Mouse (Mus musculus): ENCODE results near the gene Gm5148. TPM values are rescaled to one million over a fixed set of nuclear protein-coding genes. Genes with fewer than 3 reads are reported as not detected.

Gm5148 gene
- polyA plus RNA-seq, 1 experiment from 2014 or later: 8.1 TPM

DNA sequence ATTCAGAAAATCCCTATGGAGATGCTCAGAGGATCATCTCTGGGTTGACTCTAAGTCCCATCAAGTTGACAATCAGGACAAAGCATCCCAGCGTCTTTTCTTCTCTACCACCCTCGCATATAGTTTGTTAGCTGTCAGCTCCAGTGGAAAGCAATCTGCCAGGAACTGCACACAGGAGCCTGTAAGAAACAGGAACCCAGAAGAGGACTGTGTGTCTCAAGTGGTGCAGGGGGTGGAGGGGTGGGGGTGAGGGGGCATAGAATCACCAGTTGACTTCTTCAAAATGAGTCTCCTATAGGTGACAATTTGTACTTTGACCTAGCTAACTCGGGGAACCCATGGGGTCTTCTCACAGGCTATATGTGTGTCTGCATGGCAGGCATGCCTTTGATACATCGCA lies 12.7 kb downstream of the Gm5148 start:
- no peaks in the 10 kb centered on the region for H3K27me3 ChIP-seq
- H3K36me3 ChIP-seq: no peaks in the 10 kb centered on the region
- H3K4me3 ChIP-seq (replicated peaks): no peak overlapping the region
- 83% methylated on average over 4 of the region's 4 CpGs for WGBS
- ATAC-seq (replicated peaks; ENCODE audit: low FRiP score): no peak
- peaks cover 21% of the 10 kb centered on the region for H3K4me1 ChIP-seq
- no peaks in the 10 kb centered on the region for H3K9me3 ChIP-seq (replicated peaks)
- no peak overlapping the region for H3K27ac ChIP-seq
- no peak overlapping the region for H3K9ac ChIP-seq
- H3K4me2 ChIP-seq: no peak overlapping the region

DNA sequence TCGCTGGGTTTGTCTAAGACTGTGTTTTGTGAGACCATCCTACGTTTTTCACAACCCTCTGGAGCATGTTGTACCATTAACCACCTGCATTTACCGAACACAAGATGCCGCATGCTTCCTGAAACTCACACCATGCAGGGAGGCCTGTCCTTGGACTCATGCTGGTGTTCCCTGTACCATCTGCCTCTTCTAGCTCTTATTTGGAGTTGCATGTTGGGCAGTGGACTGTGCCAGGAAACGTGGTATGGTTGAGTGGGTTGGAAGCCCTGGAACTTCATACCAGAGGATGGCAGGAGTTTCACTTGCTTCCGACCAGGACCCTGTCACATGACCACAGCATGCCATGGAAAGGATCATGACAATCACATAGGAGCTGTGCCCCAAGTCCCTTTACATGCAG lies 16.5 kb downstream of the Gm5148 start:
- Histone ChIP-seq H3K9ac (no peak overlapping the region), H3K4me2 (no peak overlapping the region), H3K4me1 (peaks cover 31% of the 10 kb centered on the region), H3K27ac (0 out of 2 replicates have a peak overlapping the region, but pooled peaks have one; percentile 22), H3K36me3 (no peaks in the 10 kb centered on the region), H3K27me3 (no peaks in the 10 kb centered on the region), H3K9me3 (replicated peaks) (no peaks in the 10 kb centered on the region), H3K4me3 (replicated peaks) (no peak overlapping the region)
- ATAC-seq (replicated peaks; ENCODE audit: low FRiP score): no peak
- 76% methylated on average over 6 of the region's 6 CpGs for WGBS

DNA sequence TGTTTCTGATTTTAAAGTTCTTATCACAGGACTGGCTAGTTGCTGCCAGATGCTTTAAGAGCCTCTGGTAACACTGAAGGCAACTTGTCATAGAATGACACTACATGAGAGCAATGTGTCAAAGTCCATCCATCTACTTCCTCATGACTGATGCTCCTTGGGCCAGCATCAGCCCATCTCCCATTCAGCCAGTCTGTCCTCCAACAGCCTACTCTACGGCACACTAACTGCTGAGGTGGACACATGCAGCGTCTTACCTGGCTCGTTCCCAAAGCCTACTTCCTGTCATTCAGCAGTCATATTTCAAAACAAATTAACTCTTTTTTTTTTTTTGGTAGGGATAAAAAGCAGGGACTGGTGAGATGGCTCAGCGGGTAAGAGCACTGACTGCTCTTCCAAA lies 17.9 kb downstream of the Gm5148 start:
- no peak overlapping the region for H3K27ac ChIP-seq
- no peaks in the 10 kb centered on the region for H3K36me3 ChIP-seq
- no peaks in the 10 kb centered on the region for H3K27me3 ChIP-seq

DNA sequence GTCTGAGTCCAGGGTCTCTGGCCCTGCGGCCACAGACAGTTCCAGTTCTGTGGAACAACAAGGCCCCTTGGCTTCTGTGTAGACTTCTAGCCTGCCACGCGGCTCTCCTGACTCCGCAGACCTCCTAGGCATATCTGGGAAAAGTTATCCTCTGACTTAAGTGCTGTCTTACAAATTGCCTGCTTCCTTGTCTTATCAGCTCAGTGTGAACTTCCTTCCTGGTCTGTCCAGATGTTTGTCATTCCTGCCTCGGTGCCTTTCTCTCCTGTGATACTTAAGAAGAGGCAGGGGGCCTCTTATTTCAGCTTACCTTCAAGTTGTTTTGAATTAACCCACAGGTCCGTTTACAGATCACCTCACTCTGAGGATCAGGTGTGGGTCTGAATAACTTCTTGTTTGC lies 18.9 kb downstream of the Gm5148 start:
- Histone ChIP-seq H3K4me2 (no peak overlapping the region), H3K9me3 (replicated peaks) (peaks cover 4% of the 10 kb centered on the region), H3K27ac (peak overlapping the region; percentile 72), H3K27me3 (no peaks in the 10 kb centered on the region), H3K4me3 (replicated peaks) (no peak overlapping the region), H3K9ac (no peak overlapping the region), H3K36me3 (no peaks in the 10 kb centered on the region), H3K4me1 (peaks cover 31% of the 10 kb centered on the region)
- WGBS: 32% methylated on average over 6 of the region's 6 CpGs
- no peak for ATAC-seq (replicated peaks; ENCODE audit: low FRiP score)

More for the DNA sequence above, 17.9 kb downstream of the Gm5148 start:
- Histone ChIP-seq H3K4me1 (peaks cover 31% of the 10 kb centered on the region), H3K9me3 (replicated peaks) (peaks cover 4% of the 10 kb centered on the region), H3K4me3 (replicated peaks) (no peak overlapping the region), H3K4me2 (no peak overlapping the region), H3K9ac (no peak overlapping the region)
- 65% methylated on average over 4 of the region's 4 CpGs for WGBS
- no peak for ATAC-seq (replicated peaks; ENCODE audit: low FRiP score)

DNA sequence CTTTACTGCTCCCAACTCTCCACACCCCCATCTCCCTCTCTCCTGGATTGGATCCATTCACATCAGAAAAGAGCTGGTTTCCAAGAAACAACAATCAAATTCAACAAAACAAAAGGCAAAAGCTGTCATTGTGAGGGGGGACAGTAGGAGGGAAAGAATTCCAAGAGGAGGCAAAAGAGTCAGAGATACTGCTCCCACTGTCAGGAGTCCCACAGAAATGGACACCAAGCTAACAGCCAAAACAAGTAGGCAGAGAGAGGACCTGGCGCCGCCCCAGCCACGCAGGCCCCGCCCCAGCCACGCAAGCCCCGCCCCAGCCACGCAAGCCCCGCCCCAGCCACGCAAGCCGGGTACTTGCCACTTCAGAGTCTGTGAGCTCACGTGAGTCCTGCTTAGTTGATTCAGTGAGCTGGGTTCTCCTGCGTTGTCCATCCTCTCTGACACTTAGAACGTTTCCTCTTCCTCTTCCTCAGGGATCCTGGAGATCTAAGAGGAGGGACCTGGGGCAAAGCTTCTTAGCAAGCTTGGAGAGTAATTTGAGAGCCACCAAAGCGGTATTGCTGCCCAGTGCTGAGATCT lies 19.5 kb downstream of the Gm5148 start:
- no peak overlapping the region for H3K4me3 ChIP-seq (replicated peaks)
- H3K27ac ChIP-seq: peak overlapping the region; percentile 72
- ATAC-seq (replicated peaks; ENCODE audit: low FRiP score): 0 out of 2 replicates have a peak, but pooled peaks have one; percentile 9
- no peaks in the 10 kb centered on the region for H3K36me3 ChIP-seq
- H3K4me1 ChIP-seq: peaks cover 30% of the 10 kb centered on the region
- H3K4me2 ChIP-seq: peak overlapping the region; percentile 31
- H3K9ac ChIP-seq: no peak overlapping the region
- WGBS: 38% methylated on average over 14 of the region's 14 CpGs
- H3K9me3 ChIP-seq (replicated peaks): peaks cover 4% of the 10 kb centered on the region
- no peaks in the 10 kb centered on the region for H3K27me3 ChIP-seq

DNA sequence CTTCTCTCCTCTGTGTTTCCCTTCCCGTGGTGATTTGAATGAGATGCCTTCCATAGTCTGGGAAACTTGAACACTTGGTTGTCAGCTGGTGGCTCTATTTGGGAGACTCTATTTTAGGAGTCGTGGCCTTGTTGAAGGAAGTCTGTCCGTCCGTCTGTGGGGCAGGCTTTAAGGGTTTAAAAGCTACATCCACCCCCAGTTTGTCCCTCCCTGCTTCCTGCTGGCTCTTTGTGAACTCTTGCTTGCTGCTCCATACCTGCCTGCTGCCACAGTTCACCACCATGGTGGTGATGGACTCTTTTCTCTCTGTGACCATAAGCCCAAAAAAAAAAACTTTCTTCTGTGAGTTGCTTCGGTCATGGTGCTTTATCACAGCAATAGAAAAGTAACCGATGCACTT lies 21.2 kb downstream of the Gm5148 start:
- no peak overlapping the region for H3K4me3 ChIP-seq (replicated peaks)
- H3K4me2 ChIP-seq: no peak overlapping the region
- no peaks in the 10 kb centered on the region for H3K27me3 ChIP-seq
- H3K27ac ChIP-seq: no peak overlapping the region
- H3K9me3 ChIP-seq (replicated peaks): peaks cover 4% of the 10 kb centered on the region
- peaks cover 20% of the 10 kb centered on the region for H3K4me1 ChIP-seq
- no peak overlapping the region for H3K9ac ChIP-seq
- no peaks in the 10 kb centered on the region for H3K36me3 ChIP-seq
- 89% methylated on average over 6 of the region's 6 CpGs for WGBS
- no peak for ATAC-seq (replicated peaks; ENCODE audit: low FRiP score)

DNA sequence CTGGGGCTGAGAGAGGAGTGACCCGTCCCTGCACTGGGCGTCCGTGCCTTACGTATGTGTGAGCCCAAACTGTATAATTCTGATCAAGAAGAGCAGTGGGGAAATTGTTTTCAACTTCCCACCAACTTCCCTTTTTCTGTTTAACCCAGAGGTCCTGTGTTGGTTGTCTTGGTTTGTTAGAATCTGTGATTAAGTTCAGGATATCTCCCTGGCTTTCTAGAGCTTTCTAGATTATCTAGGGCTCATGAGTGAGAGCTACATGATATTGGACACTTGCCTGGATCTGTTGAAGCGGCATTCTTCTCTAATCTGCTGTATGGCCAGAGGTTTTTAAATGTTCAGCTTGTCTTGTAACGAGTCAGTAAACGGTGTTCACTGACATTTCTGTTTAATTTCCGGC lies 30.7 kb downstream of the Gm5148 start:
- H3K4me1 ChIP-seq: peaks cover 4% of the 10 kb centered on the region; the same call in 1 of the 2 replicates
- H3K36me3 ChIP-seq: no peaks in the 10 kb centered on the region
- WGBS: 78% methylated on average over 8 of the region's 8 CpGs
- no peak overlapping the region for H3K9ac ChIP-seq
- H3K4me2 ChIP-seq: no peak overlapping the region
- H3K4me3 ChIP-seq (replicated peaks): no peak overlapping the region
- ATAC-seq (replicated peaks; ENCODE audit: low FRiP score): no peak
- H3K27ac ChIP-seq: no peak overlapping the region
- H3K9me3 ChIP-seq (replicated peaks): no peaks in the 10 kb centered on the region
- no peaks in the 10 kb centered on the region for H3K27me3 ChIP-seq

DNA sequence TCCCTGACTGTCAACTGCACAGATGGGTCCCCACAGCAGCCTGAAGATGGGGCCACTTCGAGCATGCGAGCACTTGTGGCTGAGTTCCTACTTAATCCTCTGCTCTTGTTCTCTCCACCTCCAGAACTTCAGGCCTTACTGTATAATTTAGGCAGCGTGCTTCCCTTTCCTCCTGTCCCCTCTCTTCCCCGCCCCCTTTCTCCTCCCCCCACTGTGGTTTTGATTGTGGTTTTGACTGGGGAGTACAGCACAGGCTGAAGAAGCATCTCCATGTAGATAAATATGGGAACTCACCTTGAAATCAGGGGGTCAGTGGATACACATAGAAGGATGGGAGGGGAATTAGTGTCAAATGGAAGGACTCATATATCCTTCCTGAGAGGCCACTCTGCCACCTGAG lies 31.3 kb downstream of the Gm5148 start:
- Histone ChIP-seq H3K27me3 (no peaks in the 10 kb centered on the region), H3K36me3 (no peaks in the 10 kb centered on the region), H3K9me3 (replicated peaks) (no peaks in the 10 kb centered on the region), H3K27ac (no peak overlapping the region), H3K4me1 (peaks cover 9% of the 10 kb centered on the region; the same call in 1 of the 2 replicates), H3K4me3 (replicated peaks) (no peak overlapping the region), H3K4me2 (no peak overlapping the region), H3K9ac (no peak overlapping the region)
- 91% methylated on average over 4 of the region's 4 CpGs for WGBS
- no peak for ATAC-seq (replicated peaks; ENCODE audit: low FRiP score)

DNA sequence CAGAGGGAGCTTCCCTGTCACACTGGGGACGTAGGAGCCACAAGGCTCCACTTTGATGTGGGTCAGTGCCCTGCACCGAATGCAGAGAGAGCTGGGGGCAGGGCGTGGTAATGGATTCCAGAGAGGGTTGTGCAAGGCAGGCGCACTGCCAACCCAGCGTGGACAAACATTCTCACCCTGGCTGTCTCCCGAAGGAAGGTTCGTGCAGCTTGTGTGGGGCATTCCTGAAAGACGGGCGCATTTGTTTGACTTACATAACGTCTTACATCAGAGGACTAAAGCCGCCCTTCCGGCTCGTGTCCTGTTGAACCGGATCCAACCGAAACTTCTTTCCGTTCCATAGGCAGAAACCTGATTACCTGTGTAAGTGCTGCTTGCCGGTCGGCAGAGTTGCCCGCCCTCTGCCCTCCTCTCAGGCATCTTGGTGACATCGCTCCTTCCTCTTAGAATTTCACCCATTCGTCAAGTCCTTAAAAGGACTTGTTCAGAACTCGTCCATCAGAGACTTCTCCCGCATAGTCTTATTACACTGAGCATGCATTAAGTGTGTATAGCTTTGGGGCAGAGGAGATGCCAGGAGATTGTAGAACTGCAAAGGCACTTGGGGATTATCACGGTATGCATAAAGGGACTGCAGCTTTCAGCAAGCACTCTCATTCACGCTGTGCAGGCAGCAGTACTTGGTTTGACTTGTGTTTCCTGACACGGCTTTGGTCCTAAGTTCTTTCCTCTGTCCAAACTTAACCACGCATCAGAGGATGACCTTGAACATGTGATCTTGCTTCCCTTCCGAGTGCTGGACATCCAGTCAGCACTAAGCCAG lies 36.9 kb downstream of the Gm5148 start:
- peak; percentile 69 for ATAC-seq (replicated peaks; ENCODE audit: low FRiP score)
- peak overlapping the region; percentile 29 for H3K4me3 ChIP-seq (replicated peaks)
- no peaks in the 10 kb centered on the region for H3K27me3 ChIP-seq
- H3K36me3 ChIP-seq: no peaks in the 10 kb centered on the region
- H3K4me2 ChIP-seq: peak overlapping the region; percentile 56
- no peaks in the 10 kb centered on the region for H3K9me3 ChIP-seq (replicated peaks)
- H3K27ac ChIP-seq: peak overlapping the region; percentile 48
- WGBS: 26% methylated on average over 28 of the region's 28 CpGs
- H3K4me1 ChIP-seq: peaks cover 35% of the 10 kb centered on the region
- H3K9ac ChIP-seq: no peak overlapping the region

DNA sequence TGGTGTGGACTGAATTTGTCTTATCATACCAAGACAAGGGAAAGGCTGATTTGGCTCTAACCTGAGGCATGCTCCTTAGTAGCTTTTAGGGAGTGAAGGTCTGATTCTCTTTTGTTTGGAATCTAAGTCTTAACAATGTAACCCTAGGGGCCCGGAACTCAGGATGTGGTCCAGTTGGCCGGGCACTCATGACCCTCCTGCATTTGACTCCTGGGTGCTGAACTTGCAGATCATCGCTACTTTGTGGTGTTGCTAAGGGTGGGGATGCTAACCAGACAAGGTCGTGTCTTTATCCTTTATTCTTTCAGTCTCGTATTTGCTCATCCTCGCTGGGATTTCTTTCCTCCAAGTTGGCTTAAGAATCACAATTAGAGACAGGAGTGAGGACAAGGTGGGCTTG lies 37.5 kb downstream of the Gm5148 start:
- Histone ChIP-seq H3K36me3 (no peaks in the 10 kb centered on the region), H3K4me3 (replicated peaks) (peak overlapping the region; percentile 29), H3K27ac (peak overlapping the region; percentile 48), H3K4me2 (peak overlapping the region; percentile 56), H3K27me3 (no peaks in the 10 kb centered on the region), H3K9me3 (replicated peaks) (no peaks in the 10 kb centered on the region), H3K4me1 (peaks cover 35% of the 10 kb centered on the region), H3K9ac (no peak overlapping the region)
- 29% methylated on average over 6 of the region's 6 CpGs for WGBS
- no peak for ATAC-seq (replicated peaks; ENCODE audit: low FRiP score)

DNA sequence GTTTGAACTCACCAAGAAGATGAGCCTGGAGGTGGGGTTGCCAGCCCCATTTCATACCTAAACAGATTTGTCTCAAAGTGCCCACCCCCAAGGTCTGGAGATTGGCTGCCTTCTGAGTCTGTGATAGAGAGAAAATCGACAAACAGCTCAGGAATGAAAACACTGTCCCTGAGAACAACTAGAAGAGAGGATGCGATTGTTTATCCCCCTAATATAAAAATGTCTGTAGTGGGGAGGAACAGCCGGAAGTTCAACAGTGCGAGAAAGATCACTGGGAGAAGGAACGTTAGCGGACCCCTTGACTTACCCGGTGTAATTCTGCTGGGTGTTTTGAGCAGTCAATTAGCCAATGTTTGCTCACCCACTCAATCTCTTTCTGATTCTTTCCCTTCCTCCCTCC lies 38.1 kb downstream of the Gm5148 start:
- H3K4me3 ChIP-seq (replicated peaks): no peak overlapping the region
- no peaks in the 10 kb centered on the region for H3K36me3 ChIP-seq
- WGBS: 21% methylated on average over 7 of the region's 7 CpGs
- no peaks in the 10 kb centered on the region for H3K27me3 ChIP-seq
- no peak overlapping the region for H3K9ac ChIP-seq
- H3K27ac ChIP-seq: no peak overlapping the region
- H3K4me2 ChIP-seq: no peak overlapping the region; the same call in 1 of the 2 replicates
- ATAC-seq (replicated peaks; ENCODE audit: low FRiP score): no peak
- H3K9me3 ChIP-seq (replicated peaks): no peaks in the 10 kb centered on the region
- peaks cover 35% of the 10 kb centered on the region for H3K4me1 ChIP-seq

DNA sequence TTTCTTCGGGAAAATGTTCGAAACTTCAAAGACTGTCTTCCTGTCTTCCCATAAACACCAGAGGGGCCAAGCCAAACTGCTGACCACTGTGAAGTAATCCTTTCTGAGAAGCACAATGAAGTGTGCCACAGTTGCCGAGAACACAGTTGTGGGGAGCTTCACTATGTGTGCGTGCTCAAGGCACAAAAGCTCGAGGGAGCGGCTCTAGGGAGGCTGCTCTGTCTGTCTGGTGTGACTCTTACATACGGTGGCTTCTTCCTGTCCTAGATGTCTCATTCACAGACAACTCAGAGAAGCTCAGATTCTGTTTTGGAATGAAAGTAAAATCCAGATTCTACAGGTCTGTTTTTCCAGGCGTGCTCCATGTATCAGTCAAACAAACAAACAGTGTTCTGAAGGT lies 48.0 kb downstream of the Gm5148 start:
- ATAC-seq (replicated peaks; ENCODE audit: low FRiP score): no peak
- no peak overlapping the region for H3K27ac ChIP-seq
- H3K4me3 ChIP-seq (replicated peaks): no peak overlapping the region
- H3K4me2 ChIP-seq: no peak overlapping the region
- no peaks in the 10 kb centered on the region for H3K36me3 ChIP-seq
- H3K4me1 ChIP-seq: peaks cover 30% of the 10 kb centered on the region
- 82% methylated on average over 8 of the region's 8 CpGs for WGBS
- H3K27me3 ChIP-seq: no peaks in the 10 kb centered on the region
- no peaks in the 10 kb centered on the region for H3K9me3 ChIP-seq (replicated peaks)
- H3K9ac ChIP-seq: no peak overlapping the region

Data from kidney, embryonic 15.5 days (tissue).